Mouse (Mus musculus) brain, embryonic 14.5 days (tissue): ENCODE measurements at regions not wholly inside any gene's neighbourhood (a gene's known extent, or its start where the extent isn't known, plus 50 kb on each side); places are given as distances from the start of the nearest gene placed in this dataset.

Experiments used
- DNase-seq: peaks from one replicate; pipeline ENCODE4 v3.0.0-alpha.2; 2011; ENCODE audit warnings: low read depth
- CTCF ChIP-seq: fragments of 200-500 bp; IDR thresholded peaks from 2 replicates; pipeline ENCODE4 v1.5.1; 2012; ENCODE audit warnings: inconsistent platforms, mild to moderate bottlenecking, moderate library complexity, borderline replicate concordance; ENCODE audit not compliant: insufficient read depth, insufficient read length; ENCODE audit errors: extremely low read depth
- POLR2A ChIP-seq: fragments of 200-500 bp; IDR thresholded peaks from 2 replicates; pipeline ENCODE4 v1.6.1; 2012; ENCODE audit warnings: mild to moderate bottlenecking, inconsistent platforms, borderline replicate concordance; ENCODE audit not compliant: poor library complexity, insufficient read depth, insufficient read length, severe bottlenecking; ENCODE audit errors: extremely low read depth

DNA sequence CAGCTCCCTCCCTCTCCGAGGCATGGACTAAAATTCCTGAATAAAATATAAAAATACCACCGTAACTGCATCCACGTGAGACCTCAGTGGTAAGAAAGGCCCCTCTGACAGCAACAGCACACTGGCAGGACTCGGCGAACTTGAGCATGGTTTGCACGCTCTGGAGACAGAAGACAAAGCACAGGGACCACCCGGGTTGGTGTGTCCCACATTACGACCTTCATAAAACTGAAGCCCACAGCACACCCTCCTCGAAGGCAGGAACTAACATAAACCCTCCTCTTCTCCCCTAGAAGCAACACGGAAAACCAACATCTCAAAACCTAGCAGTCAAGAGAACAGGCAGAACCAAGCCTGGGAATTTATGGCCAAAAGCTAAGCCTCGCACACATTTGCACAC, 101.7 kb upstream of the Hnrnpa3 start:
- DNase-seq, result no peak

DNA sequence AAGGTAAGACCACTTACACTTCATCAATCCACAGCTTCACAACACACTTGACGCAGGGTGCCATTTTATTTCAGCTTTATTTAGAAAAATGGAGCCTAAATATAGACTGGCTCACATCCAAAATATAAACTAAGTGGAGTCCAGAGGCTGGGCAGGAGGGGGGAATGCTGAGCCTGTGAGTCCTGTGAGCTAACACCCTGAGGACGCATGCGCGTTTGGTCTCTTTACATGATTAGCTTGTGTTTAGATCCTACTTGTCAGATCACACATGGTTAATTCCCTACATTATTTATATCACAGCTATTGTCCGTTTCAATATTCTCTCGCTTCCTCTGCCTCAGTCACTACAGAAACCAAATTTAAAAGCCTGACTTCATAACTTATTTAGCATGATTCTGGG, 99.1 kb upstream of the Hnrnpa3 start:
- TF ChIP-seq CTCF (no peak), POLR2A (no peak)
- DNase-seq, result peak; percentile 67

More for the DNA sequence above, 101.7 kb upstream of the Hnrnpa3 start:
- TF ChIP-seq POLR2A, result no peak
- no peak for TF ChIP-seq CTCF

DNA sequence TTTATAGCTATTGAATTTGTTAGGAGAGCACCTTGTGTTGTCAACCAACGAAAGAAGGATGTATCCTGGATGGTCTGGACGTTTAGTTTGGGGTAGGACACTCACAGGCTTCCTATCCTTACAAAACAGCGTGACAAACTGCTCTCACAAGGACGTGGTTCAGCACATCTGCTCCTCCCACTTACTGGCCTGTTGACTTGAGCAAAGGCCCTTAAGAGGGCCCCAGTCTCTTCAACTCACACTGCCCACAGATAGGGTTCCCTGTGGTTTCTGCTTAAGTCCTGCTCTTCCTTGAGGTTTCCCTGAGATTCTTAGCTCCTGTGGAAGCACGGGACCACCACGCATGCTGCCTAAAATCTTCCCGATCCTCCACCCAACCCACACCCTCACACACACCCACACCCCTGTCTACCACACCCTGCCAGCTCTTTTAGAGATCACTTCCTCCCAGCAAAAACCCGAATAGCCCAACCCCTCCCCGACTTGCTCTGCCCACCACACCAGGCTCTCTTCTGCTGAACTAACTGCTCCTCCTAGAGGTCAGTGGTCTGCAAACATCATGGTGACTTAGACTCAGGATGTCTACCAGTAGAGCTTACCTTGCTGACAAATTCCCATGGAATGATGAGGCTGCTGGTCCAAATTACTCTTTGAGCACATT, 95.7 kb upstream of the Hnrnpa3 start:
- TF ChIP-seq CTCF (peak; percentile 14; the same call in 1 of the 2 replicates), POLR2A (no peak)
- DNase-seq, result no peak

DNA sequence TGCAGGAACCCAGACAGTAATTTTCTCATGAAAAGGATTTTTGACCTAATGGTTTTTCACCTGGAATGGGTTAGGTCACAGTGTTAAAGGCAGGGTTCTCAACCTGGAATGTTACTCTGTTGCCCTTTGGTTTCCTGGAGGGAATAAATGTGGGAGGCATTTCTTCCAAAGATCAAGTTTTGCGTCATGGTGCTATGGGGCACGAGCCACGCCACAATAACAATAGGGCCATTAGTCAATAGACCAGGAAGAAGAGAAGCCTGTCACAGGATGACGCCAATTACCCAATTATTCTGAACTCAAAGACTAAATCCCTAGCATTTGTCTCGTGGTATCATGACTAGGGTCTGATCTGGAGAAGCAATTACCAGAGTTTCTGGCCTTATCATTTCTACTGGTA, 94.3 kb upstream of the Hnrnpa3 start:
- DNase-seq, result no peak
- TF ChIP-seq POLR2A (no peak), CTCF (no peak)

DNA sequence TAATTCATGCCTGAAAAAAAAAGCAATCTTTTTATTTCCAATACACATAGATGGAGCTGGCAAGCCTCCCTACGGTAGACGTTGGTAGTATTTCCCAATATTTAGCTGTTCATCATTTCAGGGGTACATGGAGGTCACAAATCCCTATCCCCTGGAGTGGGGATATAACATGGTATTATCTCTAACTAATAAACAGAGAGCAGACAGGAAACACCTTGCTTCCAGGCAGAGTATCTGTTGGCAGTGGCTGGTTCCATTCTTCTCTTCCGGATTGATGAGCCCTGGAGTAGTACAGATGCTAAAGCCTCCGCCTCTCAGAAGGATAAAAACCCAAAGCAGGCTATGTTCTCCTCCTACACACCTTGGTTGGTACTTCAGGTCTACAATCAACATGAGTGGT, 91.9 kb upstream of the Hnrnpa3 start:
- TF ChIP-seq POLR2A, result no peak
- no peak for TF ChIP-seq CTCF
- DNase-seq, result no peak

DNA sequence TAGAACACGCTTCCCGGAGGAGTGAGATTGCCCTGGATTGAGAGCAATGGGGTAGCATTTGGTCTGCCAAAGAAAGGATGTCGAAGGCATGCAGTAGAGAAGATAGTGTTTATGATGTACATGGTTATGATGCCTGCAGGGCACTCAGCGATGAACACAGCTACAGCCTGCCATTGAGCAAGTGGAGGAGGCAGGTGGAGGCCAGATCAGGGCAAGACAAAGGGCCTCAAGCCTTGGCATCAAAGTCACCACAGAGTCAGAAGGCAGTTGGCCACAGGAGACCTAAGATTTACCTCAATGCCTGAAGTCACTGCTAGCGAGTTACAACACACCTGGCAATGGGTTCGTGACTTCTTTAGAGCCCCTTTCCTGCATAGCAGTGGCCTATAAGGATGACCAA, 89.3 kb upstream of the Hnrnpa3 start:
- DNase-seq, result no peak
- TF ChIP-seq POLR2A, result no peak
- no peak for TF ChIP-seq CTCF

DNA sequence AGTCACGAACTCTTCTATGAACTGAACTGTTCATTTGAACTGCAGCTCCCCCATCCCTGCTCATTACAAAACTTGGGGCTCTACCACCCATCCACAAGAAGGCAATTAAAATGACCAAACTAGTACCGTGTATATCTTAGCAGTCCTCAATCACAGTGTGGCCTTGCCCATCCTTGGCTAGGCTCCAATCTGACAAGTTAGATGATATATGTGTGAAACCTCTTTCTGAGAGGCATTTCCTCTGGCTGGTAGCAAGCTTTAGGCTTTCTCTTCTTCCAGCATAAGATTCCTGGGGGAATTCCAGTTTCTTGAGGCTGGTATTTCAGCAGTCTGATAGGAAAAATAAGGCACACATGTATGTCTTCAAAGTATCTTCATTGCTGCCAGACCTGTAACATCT, 88.8 kb upstream of the Hnrnpa3 start:
- TF ChIP-seq POLR2A (no peak), CTCF (no peak)
- DNase-seq, result no peak

DNA sequence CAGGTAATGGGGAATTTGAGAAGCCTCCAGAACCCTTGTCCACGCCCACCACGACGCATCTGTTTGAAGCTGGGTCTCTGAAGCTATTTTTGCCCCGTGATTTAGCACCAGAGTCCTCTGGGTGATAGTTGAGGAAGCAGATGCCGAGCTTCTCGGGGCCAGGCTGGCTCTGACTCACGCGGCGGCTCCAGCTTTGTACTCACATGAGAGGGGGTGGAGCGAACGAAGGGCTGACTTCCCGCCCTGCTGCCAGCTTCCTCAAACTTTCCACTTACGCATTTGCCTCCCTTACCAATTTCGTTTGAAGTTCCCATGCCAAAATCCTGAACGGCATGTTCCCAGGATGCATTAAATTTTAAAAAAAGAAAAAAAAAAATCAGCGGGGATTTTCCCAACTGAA, 74.1 kb upstream of the Hnrnpa3 start:
- no peak for TF ChIP-seq POLR2A
- TF ChIP-seq CTCF, result no peak

DNA sequence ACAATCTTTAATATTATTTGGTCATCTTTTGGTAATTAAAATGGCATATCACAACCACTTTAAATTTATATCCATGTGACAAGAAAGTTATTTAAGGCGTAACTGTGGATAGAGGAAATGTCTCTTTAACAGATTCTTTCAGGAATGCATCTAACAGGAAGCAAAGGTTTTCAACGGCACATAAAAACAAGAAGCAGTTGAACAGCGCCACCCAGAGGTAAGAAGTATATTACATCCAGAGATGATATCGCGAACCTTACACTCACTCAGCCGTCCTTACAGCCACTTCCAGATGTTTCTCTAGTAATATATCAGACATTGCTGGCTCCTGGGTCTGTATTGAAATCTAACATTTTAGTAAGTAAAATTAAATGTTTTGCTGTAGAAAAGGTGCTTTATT, 70.5 kb upstream of the Hnrnpa3 start:
- DNase-seq, result peak; percentile 91
- no peak for TF ChIP-seq POLR2A
- TF ChIP-seq CTCF, result peak; percentile 69

More for the DNA sequence above, 74.1 kb upstream of the Hnrnpa3 start:
- DNase-seq, result peak; percentile 83

DNA sequence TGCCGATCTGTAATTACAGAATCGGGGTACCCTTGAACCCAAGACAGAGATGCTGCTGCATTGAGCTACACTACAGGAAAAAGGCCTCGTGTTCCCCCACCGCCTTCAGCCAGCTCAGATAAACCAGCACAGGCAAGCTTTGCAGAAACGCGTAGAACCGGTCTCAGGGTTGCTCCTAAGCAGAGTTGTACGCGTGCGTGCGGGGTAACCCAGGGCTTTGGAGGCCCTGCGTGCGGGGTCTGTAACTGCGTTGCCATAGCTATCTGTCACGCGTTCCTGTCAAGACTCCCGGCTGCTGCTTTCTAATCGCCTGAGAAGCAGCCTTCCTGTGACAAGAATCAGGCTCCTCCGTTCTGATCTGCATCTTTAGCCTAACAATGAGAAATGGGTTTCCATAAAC, 69.6 kb upstream of the Hnrnpa3 start:
- peak; percentile 82 for DNase-seq
- TF ChIP-seq POLR2A (no peak), CTCF (no peak)

DNA sequence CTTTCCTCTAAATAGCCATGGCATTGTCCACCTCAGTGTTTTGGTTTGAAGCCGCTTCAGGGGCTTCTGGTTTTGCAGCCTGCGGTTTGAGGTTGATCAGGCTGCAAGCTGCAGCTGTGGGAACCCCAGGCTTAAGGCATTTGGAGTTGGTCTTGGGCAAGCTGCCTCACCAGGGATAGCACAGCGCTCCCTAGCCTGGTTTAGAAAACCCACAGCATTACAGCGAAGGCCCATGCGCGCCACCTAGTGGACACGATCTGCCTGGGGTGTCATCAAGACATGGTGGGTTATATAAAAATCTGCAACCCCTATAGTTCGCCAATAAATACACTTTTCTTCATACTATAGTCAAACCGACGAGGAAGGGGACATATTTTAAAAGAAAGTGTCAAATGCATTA, 68.9 kb upstream of the Hnrnpa3 start:
- peak; percentile 94 for DNase-seq
- no peak for TF ChIP-seq POLR2A
- TF ChIP-seq CTCF, result peak; percentile 88

DNA sequence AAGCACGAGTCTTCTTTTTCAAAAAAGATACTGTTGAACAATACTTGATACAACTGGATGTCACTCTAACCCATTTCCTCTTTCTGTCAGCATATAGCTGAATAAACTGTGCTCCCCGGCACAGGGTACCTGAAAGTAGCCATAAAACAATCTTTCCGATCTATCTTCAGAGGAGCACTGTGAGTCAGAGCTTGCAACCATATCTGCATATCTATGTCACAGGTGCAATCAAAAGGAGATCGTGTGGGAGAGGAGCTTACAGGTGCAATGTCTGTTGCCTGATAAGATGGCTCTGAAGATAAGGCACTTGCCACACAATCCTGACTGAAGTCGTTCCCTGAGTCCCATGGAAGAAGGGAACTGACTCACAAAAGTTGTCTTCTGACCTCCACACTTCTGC, 58.5 kb upstream of the Hnrnpa3 start:
- DNase-seq, result no peak

DNA sequence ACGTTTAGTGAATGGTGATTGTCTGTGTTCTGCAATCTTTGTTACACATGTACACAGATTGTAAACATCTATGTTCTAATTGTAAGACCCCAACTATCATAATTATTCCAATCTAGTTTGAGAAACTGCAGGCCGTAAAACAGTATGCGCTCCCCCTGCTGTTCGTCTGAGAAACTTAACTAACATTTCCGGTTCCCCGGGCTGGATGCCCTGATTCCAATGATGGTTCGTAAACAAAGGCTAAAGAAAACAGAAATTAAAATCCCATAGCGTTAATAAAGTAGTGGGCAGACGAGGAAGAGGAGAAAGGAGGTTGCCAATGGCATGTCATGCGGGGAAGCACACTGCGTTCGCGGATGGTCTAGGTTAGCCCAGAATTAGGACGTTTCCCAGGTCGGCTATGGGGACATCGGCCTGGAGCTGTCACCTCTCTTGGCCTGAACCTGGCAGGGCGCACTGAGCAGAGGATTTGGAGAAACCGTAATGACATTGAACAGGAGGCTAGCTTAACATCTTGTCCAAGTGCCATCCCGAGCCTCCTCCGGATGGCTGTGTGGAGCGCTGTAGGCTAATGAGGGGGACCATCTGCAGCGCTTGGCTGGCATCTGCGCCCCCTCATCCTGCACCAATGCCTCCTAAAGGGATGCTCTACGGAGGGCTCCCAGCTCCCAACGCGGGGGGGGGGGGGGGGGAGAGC, 55.7 kb upstream of the Hnrnpa3 start:
- DNase-seq, result peak; percentile 91
- TF ChIP-seq CTCF (peak; percentile 62; the same call in 1 of the 2 replicates), POLR2A (no peak)

More for the DNA sequence above, 58.5 kb upstream of the Hnrnpa3 start:
- no peak for TF ChIP-seq POLR2A
- no peak for TF ChIP-seq CTCF

DNA sequence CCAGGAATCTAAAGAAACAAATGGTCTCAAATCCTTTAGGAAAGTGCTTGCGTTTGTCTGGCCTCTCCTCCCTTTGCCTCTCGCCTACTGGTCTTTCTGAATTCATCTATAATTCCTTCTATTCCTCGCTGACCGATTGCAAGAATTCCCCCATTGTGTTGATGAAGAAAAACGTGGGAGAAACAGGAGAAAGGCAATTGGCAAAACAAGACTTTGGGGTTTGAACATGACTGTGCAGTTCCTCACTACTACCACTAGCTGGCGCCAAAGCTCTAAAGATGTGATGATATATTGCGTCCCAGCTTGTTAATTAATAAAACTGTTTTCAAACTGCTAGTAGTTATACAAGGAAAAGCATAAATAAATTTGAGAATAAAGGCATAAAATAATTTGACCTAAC, 53.4 kb upstream of the Hnrnpa3 start:
- TF ChIP-seq CTCF (peak; percentile 91), POLR2A (no peak)
- peak; percentile 82 for DNase-seq

DNA sequence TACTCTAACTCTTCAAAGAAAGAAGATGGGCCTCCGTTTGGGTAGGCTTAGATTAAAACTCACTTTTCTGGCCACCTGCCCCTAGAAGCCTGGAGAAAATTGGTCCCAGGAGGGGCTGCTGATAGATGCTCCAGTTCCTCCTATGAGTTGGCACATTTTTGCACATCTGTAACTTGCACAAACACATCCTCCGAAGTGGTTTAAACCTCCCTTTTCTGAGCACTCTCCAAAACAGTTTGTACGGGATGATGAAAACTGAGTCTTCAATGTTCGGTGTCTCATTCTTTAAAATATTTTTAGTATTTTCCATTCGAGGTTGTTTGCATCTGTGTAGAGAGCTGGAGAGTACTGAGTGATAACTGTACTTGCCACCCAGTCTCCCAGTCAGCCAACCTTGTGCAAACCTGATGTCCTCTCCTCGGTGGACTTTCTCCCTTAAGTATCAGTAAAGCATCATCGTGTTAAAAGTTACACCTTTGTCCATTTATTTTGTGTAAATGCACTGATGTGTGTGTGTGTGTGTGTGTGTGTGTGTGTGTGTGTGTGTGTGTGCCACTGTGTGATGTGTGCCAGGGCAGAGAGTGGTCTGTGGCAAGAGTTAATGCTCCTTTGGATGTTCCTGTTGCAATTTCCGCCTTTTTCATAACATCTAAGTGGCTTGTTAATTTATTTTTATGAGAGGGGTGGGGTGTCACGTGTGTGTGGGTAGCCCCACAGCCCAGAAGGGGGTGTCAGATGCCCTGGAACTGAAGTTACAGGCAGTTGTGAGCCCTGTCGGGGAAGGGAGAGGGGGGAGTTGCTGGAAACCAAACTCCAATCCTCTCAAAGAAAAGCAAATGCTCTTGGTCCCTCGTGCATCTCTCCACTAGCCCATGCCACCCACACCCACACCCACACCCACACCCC, 51.8 kb upstream of the Hnrnpa3 start:
- DNase-seq, result no peak
- TF ChIP-seq POLR2A (no peak), CTCF (no peak)
